Mouse (Mus musculus) CH12.LX (cell line): ENCODE results near the gene Erich2. TPM values are rescaled to one million over a fixed set of nuclear protein-coding genes. Genes with fewer than 3 reads are reported as not detected.

Experiments used
- DNase-seq: peaks from one replicate; pipeline ENCODE4 v3.0.0-alpha.2; 2013; ENCODE audit errors: extremely low read depth
- H3K27ac ChIP-seq: 2 replicates; pipeline ENCODE4 v1.5.1; 2012; ENCODE audit warnings: low read depth, mild to moderate bottlenecking, control low read depth, moderate library complexity; ENCODE audit not compliant: insufficient read depth
- H3K27me3 ChIP-seq: replicated peaks from 2 replicates; pipeline ENCODE3; 2012; ENCODE audit warnings: inconsistent platforms
- H3K36me3 ChIP-seq, 2 experiments: replicated peaks in 1 of 2; 2 replicates each; pipeline versions ENCODE3 to v1.6.1; 2012; ENCODE audit warnings: inconsistent platforms in 1 of 2, low read length in 1 of 2, mild to moderate bottlenecking in 1 of 2, mixed read lengths in 1 of 2, moderate library complexity in 1 of 2; ENCODE audit not compliant: control insufficient read depth in 1 of 2, insufficient read depth in 1 of 2
- H3K4me1 ChIP-seq, 2 experiments: 2 replicates each; pipeline ENCODE4 v1.6.1; 2012; ENCODE audit warnings: inconsistent platforms in 1 of 2, moderate library complexity in 1 of 2; ENCODE audit not compliant: insufficient read depth in 2 of 2, control insufficient read depth in 1 of 2
- H3K4me2 ChIP-seq: 2 replicates; pipeline ENCODE4 v1.6.1; 2012; ENCODE audit warnings: low read depth, mild to moderate bottlenecking, control low read depth; ENCODE audit not compliant: poor library complexity, insufficient read depth, severe bottlenecking
- H3K4me3 ChIP-seq, 3 experiments: fragments of 150-350 bp in 1 of 3; sonication (generic) in 1 of 3; replicated peaks in 1 of 3; 2 replicates each; pipeline versions ENCODE3 to v1.5.1; 2011 to 2012; ENCODE audit warnings: low read depth in 2 of 3, low read length in 2 of 3, mild to moderate bottlenecking in 2 of 3, moderate library complexity in 2 of 3, control low read depth in 1 of 3, improper control_type of control experiment in 1 of 3, inconsistent platforms in 1 of 3, mixed read lengths in 1 of 3; ENCODE audit not compliant: poor library complexity in 1 of 3
- H3K79me2 ChIP-seq: replicated peaks from 2 replicates; pipeline ENCODE4 v1.6.1; 2012; ENCODE audit warnings: mild to moderate bottlenecking, moderate library complexity; ENCODE audit not compliant: control insufficient read depth, poor library complexity, insufficient read depth, severe bottlenecking; ENCODE audit errors: extremely low read depth
- H3K9ac ChIP-seq: 2 replicates; pipeline ENCODE4 v1.6.1; 2012; ENCODE audit warnings: low read depth, mild to moderate bottlenecking, control low read depth, moderate library complexity; ENCODE audit not compliant: insufficient read depth
- H3K9me3 ChIP-seq: replicated peaks from 2 replicates; pipeline ENCODE3; 2012; ENCODE audit warnings: low read length, inconsistent platforms, mixed read lengths
- CHD2 ChIP-seq: IDR thresholded peaks from 2 replicates; pipeline ENCODE4 v1.6.1; 2011; ENCODE audit warnings: low read length, improper control_type of control experiment
- ELF1 ChIP-seq: IDR thresholded peaks from 2 replicates; pipeline ENCODE4 v1.6.1; 2014; ENCODE audit warnings: low read depth, mild to moderate bottlenecking, inconsistent platforms, low read length, improper control_type of control experiment
- EP300 ChIP-seq: IDR thresholded peaks from 2 replicates; pipeline ENCODE4 v1.6.1; 2011; ENCODE audit warnings: low read length, improper control_type of control experiment
- ETS1 ChIP-seq: conservative IDR thresholded peaks from 2 replicates; pipeline ENCODE4 v1.6.1; 2012; ENCODE audit warnings: low read depth, mild to moderate bottlenecking, inconsistent platforms, low read length, improper control_type of control experiment, moderate library complexity
- JUN ChIP-seq: IDR thresholded peaks from 2 replicates; pipeline ENCODE4 v1.6.1; 2011; ENCODE audit warnings: low read depth, mild to moderate bottlenecking, low read length, improper control_type of control experiment, moderate library complexity; ENCODE audit not compliant: insufficient read depth
- JUND ChIP-seq: conservative IDR thresholded peaks from 2 replicates; pipeline ENCODE4 v1.6.1; 2011; ENCODE audit warnings: low read depth, low read length, improper control_type of control experiment
- MAFK ChIP-seq: IDR thresholded peaks from 2 replicates; pipeline ENCODE4 v1.6.1; 2011; ENCODE audit warnings: low read length, improper control_type of control experiment; ENCODE audit not compliant: insufficient replicate concordance
- MAZ ChIP-seq: IDR thresholded peaks from 2 replicates; pipeline ENCODE4 v1.6.1; 2012; ENCODE audit warnings: low read depth, mild to moderate bottlenecking, inconsistent platforms, low read length, improper control_type of control experiment, moderate library complexity
- MXI1 ChIP-seq: IDR thresholded peaks from 2 replicates; pipeline ENCODE4 v1.6.1; 2011; ENCODE audit warnings: mild to moderate bottlenecking, low read depth, low read length, improper control_type of control experiment
- MYC ChIP-seq: IDR thresholded peaks from 2 replicates; pipeline ENCODE4 v1.6.1; 2011; ENCODE audit warnings: low read depth, mild to moderate bottlenecking, improper control_type of control experiment, low read length
- POLR2AphosphoS2 ChIP-seq: IDR thresholded peaks from 2 replicates; pipeline ENCODE4 v1.6.1; 2011; ENCODE audit warnings: low read depth, low read length, improper control_type of control experiment
- TBP ChIP-seq: conservative IDR thresholded peaks from 2 replicates; pipeline ENCODE4 v1.6.1; 2011; ENCODE audit warnings: low read depth, low read length, improper control_type of control experiment
- TCF12 ChIP-seq: IDR thresholded peaks from 2 replicates; pipeline ENCODE4 v1.6.1; 2014; ENCODE audit warnings: low read depth, mild to moderate bottlenecking, inconsistent platforms, low read length, improper control_type of control experiment
- USF1 ChIP-seq: IDR thresholded peaks from 2 replicates; pipeline ENCODE4 v1.6.1; 2014; ENCODE audit warnings: low read depth, mild to moderate bottlenecking, inconsistent platforms, low read length, improper control_type of control experiment
- ZC3H11A ChIP-seq: IDR thresholded peaks from 2 replicates; pipeline ENCODE4 v1.6.1; 2012; ENCODE audit warnings: low read depth, mild to moderate bottlenecking, inconsistent platforms, low read length, improper control_type of control experiment
- ZKSCAN1 ChIP-seq: IDR thresholded peaks from 2 replicates; pipeline ENCODE4 v1.6.1; 2012; ENCODE audit warnings: low read depth, inconsistent platforms, low read length, improper control_type of control experiment, borderline replicate concordance
- dilution Hi-C: fragments of 300-500 bp; cut with MboI; formaldehyde crosslinking; loops from 2 replicates; pipeline ENCODE4 v1.14.3; 2020; ENCODE audit warnings: low sequenced_read_pairs; ENCODE audit not compliant: extremely low pct_unique_long_range_greater_than_20kb, extremely low pct_ligation_motif_present
- in situ Hi-C: fragments of 300-500 bp; cut with MboI; formaldehyde crosslinking; loops from 3 replicates; pipeline ENCODE4 v1.14.3; 2019; ENCODE audit warnings: low sequenced_read_pairs, low pct_ligation_motif_present, low pct_unique_long_range_greater_than_20kb, mixed read lengths
- polyA plus RNA-seq: library from polyadenylated mRNA; unstranded; fragments of >175 nt; gene quantifications from 2 replicates; pipeline ENCODE4 v1.2.1, GENCODE M21; 2012; ENCODE audit warnings: low read depth; ENCODE audit not compliant: insufficient read length
- total RNA-seq, 2 experiments: library from RNA; depleted of rRNA; stranded (reverse); fragments of 300-350 nt in 1 of 2; fragments of >200 nt in 1 of 2; gene quantifications; 2 replicates each; pipeline ENCODE4 v1.2.3; 2012 to 2014

Gene Erich2
- total and polyA plus RNA-seq, 3 experiments = 0.24 TPM; not detected in 2

GRCm38 (mm10) chr2:70568198-70568941 lies 59.8 kb downstream of the Erich2 start:
- Histone ChIP-seq H3K36me3 (no peaks in the 10 kb centered on the region), H3K9me3 (peaks cover 4% of the 10 kb centered on the region), H3K4me1 (peaks cover 0 to 15% of the 10 kb centered on the region in 2 experiments; a peak in 2 of 4 replicates), H3K4me2 (peak overlapping the region; percentile 45; the same call in 1 of the 2 replicates), H3K79me2 (no peaks in the 10 kb centered on the region), H3K27me3 (peaks cover 37% of the 10 kb centered on the region), H3K9ac (no peak overlapping the region), H3K4me3 (no peak overlapping the region), H3K27ac (no peak overlapping the region)
- no peak for TF ChIP-seq MAZ
- TF ChIP-seq TCF12 = no peak
- TF ChIP-seq ELF1 = no peak
- no peak for TF ChIP-seq ZC3H11A
- TF ChIP-seq ZKSCAN1 = no peak
- no peak for TF ChIP-seq POLR2AphosphoS2
- TF ChIP-seq MYC = no peak
- TF ChIP-seq EP300 = no peak
- TF ChIP-seq JUND = no peak
- TF ChIP-seq TBP = no peak
- no peak for TF ChIP-seq MAFK
- no peak for TF ChIP-seq USF1
- TF ChIP-seq CHD2 = no peak
- TF ChIP-seq ETS1 = no peak
- TF ChIP-seq JUN = no peak
- dilution Hi-C loops = no loop called here
- in situ Hi-C loops = loop anchor here (10.0 to 25.0 kb wide), 2 partner anchors 344 to 431 kb away; no protein-coding TSS in a partner anchor
- DNase-seq = no peak

- no peak overlapping the region for H3K27ac ChIP-seq
- no peak overlapping the region for H3K9ac ChIP-seq
- H3K79me2 ChIP-seq = no peaks in the 10 kb centered on the region
- peaks cover 0 to 15% of the 10 kb centered on the region in 2 experiments; a peak in 2 of 4 replicates for H3K4me1 ChIP-seq
- no peaks in the 10 kb centered on the region for H3K9me3 ChIP-seq
- dilution Hi-C loops = no loop called here
- H3K4me3 ChIP-seq = no peak overlapping the region
- no peak for TF ChIP-seq JUN
- no peak for TF ChIP-seq MXI1
- TF ChIP-seq, all 38 proteins: peak for 0
- in situ Hi-C loops = loop anchor here (25.0 kb wide), 1 partner anchor 434 kb away; no protein-coding TSS in a partner anchor
- no peak for DNase-seq
- Histone ChIP-seq H3K4me2 (no peak overlapping the region), H3K36me3 (no peaks in the 10 kb centered on the region), H3K27me3 (peaks cover 29% of the 10 kb centered on the region)
Observed at GRCm38 (mm10) chr2:70571698-70572097, 63.1 kb downstream of the Erich2 start.
